Mouse (Mus musculus): Measurements from ENCODE around the gene Sf3b4. TPM values are rescaled to one million over a fixed set of nuclear protein-coding genes. Genes with fewer than 3 reads are reported as not detected.
"Not testable (repeated sequence)": the region's sequence is repeated elsewhere in the genome, so short reads cannot be mapped to it uniquely, and the experiment has no call there.

The Sf3b4 gene
- polyA plus RNA-seq, 1 experiment from 2014 or later, result 276 TPM

DNA sequence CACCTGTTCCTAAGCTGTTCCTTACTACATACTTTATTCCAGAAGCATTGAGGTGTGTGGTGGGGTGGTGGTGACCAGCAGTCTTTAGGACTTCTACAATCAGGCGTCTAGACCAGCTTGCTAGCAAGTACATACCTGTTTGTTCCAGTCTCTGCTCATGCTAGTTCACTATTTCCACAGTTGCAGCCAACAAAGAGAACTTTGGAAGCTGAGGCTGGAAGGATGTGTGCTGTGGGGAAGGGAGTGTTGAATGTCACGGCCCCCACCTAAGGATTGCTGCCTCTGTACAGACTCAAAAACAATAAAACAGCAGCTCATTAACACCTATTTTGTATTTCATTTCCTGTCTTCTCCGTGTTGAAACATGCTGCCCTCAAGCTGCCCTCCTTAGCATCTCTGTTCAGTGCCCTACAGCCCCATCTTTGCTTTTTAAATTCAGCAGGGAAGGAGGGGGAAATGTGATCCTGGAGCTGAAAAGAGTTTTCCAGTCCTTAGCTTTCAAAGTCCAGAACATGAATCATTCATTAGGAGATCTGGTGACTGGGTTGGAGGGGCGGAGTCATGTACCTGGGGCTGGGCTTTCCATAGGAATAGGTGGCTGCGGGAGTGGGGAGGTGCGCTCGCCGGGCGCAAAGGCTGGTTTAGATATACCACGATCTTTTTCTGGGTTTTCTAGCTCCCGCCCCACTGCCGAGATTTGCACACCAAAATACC, 11.2 kb upstream of the Sf3b4 start:
- Histone ChIP-seq H3K4me3 (peak overlapping the region; percentile 55), H3K27me3 (ENCODE audit: poor library complexity, severe bottlenecking) (peaks cover 20% of the 10 kb centered on the region; the same call in 1 of the 2 replicates), H3K4me1 (peaks cover 28% of the 10 kb centered on the region), H3K36me3 (replicated peaks) (peaks cover 3% of the 10 kb centered on the region), H3K27ac (peak overlapping the region; percentile 80), H3K9me3 (no peaks in the 10 kb centered on the region)
- DNase-seq (ENCODE audit: extremely low spot score, low spot score), result peak; percentile 35
- WGBS, result 3% methylated on average over 12 of the region's 12 CpGs

DNA sequence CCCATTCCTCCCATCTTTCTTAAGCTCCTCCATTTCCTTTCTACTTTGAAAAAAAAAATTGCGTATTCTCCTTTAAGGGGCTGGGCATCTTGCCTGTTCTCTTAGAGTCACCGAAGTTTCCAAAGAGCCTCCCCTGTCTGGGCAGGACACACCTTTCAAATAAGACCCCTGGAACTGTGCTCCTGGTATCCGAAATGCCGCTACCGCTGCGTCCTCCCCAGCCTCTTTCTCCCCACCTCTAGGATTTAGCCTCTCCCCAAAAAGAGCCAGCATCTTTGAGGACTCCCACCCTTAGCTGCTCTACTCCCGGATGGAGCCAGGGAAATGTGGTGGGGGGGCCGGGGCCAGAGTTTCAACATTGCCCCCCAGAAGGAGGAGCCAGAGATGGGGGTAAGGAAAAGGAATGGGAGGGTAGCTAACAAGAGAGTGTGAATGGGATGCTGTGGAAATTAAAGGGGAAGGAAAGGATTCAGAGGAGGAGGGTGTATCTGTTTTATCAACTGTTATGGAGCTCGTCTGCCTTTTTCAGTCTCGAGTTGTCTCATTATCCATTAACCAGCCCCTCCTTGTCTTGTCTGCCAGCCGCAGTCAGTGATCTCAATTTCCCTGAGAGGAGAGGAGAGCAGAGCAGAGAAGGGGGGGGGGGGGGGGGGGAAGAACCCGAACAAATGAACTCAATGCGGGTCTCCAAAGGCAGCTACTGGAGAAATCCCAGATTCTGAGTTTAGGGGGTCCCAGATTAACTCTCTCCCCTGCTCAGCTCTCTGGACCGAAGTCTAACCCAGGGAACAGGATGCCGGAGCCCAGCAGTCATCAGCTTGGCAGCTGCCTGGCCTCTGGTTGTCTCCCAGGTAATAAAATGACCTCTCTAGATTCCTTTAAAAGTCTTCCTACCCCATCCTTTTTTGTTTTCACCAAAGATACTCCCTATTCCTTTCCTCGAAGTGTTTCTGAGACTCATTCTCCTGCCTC, 10.0 kb upstream of the Sf3b4 start, which contains the start of gene Mtmr11:
Mtmr11 (plus strand) TSS at position 136 of the 972 bp plus-strand sequence.
- Histone ChIP-seq H3K9me3 (no peaks in the 10 kb centered on the region), H3K27ac (peak within 1 kb of the TSS; percentile 80), H3K4me3 (peak within 1 kb of the TSS; percentile 55), H3K36me3 (replicated peaks) (no peaks in the 10 kb centered on the region; the same call in 1 of the 2 replicates), H3K4me1 (peaks cover 28% of the 10 kb centered on the region), H3K27me3 (ENCODE audit: poor library complexity, severe bottlenecking) (peaks cover 20% of the 10 kb centered on the region; the same call in 1 of the 2 replicates)
- 11% methylated on average over 16 of the region's 16 CpGs for WGBS
- no peak for DNase-seq (ENCODE audit: extremely low spot score, low spot score)

DNA sequence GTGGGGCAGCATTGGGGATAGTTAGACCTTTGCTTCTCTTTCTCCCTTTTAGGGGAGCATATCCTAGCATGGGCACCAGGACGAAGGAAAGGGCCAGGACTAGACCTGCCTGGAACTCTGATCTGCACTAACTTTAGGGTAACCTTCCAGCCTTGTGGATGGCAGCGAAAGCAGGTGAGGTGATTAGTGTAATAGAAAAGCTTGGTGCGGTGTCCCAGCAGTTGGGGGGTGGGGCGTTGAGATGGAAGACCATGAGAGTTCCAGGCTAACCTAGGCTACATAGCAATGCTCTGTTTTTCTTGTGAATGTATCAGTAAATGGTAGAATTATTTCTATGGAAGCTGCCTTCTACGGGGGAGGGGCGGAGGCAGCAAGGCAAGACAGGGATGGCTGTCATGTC, 9.1 kb upstream of the Sf3b4 start:
- peaks cover 28% of the 10 kb centered on the region for H3K4me1 ChIP-seq
- no peaks in the 10 kb centered on the region for H3K9me3 ChIP-seq
- DNase-seq (ENCODE audit: extremely low spot score, low spot score), result no peak
- no peak overlapping the region for H3K27ac ChIP-seq
- H3K4me3 ChIP-seq, result no peak overlapping the region
- H3K27me3 ChIP-seq (ENCODE audit: poor library complexity, severe bottlenecking), result peaks cover 20% of the 10 kb centered on the region; the same call in 1 of the 2 replicates
- WGBS, result 85% methylated on average over 6 of the region's 6 CpGs
- peaks cover under 1% of the 10 kb centered on the region; the same call in 1 of the 2 replicates for H3K36me3 ChIP-seq (replicated peaks)

DNA sequence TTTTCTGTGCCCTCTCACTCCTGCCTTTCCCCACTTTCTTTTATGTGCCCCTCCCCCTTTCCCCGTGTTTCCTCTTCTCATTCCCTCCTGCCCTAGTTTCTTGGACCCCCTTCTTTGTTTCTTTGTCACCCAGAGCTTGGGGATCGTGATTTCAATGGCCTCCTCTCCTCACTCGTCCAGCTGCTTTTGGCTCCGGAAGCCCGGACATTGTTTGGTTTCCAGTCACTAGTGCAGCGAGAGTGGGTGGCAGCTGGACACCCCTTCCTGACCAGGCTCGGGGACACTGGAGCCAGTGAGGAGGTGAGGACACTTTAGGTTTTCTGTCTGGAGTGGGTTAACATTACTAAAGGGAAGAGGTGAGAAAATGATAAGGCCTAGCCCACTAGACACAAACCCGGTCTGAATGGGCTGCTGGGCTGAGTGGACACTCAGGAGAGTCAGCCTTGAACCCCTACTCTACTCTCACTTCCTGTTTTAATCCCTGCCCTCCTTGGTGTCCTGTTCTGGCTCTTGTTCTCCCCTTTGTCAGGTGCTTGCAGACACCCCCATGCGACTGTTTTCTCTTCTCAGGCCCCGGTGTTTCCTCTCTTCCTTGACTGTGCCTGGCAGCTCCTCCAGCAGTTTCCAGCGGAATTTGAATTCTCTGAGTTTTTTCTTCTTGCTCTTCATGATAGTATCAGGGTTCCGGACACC, 3.5 kb upstream of the Sf3b4 start:
- DNase-seq (ENCODE audit: extremely low spot score, low spot score), result no peak
- Histone ChIP-seq H3K9me3 (no peaks in the 10 kb centered on the region), H3K27me3 (ENCODE audit: poor library complexity, severe bottlenecking) (0 out of 2 replicates have a peak, but pooled peaks cover 3% of the 10 kb centered on the region), H3K36me3 (replicated peaks) (peaks cover 23% of the 10 kb centered on the region), H3K4me3 (no peak overlapping the region), H3K27ac (no peak overlapping the region), H3K4me1 (peaks cover 31% of the 10 kb centered on the region)
- 74% methylated on average over 12 of the region's 12 CpGs for WGBS

DNA sequence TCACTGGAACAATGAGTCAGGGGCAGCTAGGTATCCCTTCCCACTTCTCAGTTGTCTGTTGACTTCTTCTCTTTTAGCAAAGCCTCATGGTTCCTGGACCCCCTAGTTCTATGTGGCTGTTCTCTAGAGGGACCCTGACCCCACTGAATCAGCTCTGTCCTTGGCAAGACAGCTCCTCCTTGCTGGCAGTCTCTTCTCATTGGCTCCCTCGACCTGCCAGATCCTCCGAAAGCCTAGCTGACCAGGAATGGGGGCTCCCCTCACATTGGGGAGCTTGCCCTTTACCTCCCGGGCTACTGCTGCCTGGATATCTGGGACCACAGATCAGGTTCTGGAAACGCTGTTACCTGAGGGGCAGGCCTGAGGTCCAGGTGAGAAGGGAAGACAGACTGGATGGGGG, 1.9 kb upstream of the Sf3b4 start:
- Histone ChIP-seq H3K27me3 (ENCODE audit: poor library complexity, severe bottlenecking) (no peaks in the 10 kb centered on the region), H3K27ac (peak overlapping the region; percentile 95; the same call in 1 of the 2 replicates), H3K4me1 (peaks cover 46% of the 10 kb centered on the region), H3K36me3 (replicated peaks) (peaks cover 39% of the 10 kb centered on the region), H3K4me3 (peak overlapping the region; percentile 82; the same call in 1 of the 2 replicates), H3K9me3 (no peaks in the 10 kb centered on the region)
- 92% methylated on average over 4 of the region's 4 CpGs for WGBS
- no peak for DNase-seq (ENCODE audit: extremely low spot score, low spot score)

DNA sequence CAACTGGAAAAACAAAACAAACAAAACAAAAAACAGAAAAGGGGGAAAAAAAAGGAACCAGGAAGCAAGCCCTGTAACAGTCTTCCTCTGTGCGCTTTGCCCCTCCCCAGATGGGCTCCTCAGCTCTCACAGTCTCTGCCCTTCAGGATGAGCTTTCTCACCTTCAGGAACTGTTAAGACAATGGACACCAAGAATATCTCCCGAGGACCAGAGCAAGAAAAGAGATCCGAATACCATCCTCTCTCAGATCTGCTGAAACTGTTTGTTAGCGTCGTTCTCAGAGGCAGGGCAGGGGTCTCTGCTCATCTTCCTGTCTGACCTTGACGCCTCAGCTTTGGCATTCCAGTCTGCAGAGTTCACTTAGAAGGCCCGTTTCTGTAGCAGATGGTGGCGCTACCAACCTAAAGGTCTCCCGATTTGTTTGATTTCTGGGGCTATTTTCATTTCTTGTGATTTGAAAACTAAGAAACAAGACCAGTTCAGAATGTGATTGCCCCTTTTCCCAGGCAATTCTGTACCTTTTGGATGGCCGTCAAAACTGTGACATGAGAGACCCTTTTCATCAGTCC, 1.1 kb upstream of the Sf3b4 start:
- peak overlapping the region; percentile 82 for H3K4me3 ChIP-seq
- WGBS, result 79% methylated on average over 10 of the region's 10 CpGs
- H3K36me3 ChIP-seq (replicated peaks), result peaks cover 47% of the 10 kb centered on the region
- H3K27me3 ChIP-seq (ENCODE audit: poor library complexity, severe bottlenecking), result no peaks in the 10 kb centered on the region
- peaks cover 46% of the 10 kb centered on the region for H3K4me1 ChIP-seq
- peak overlapping the region; percentile 95 for H3K27ac ChIP-seq
- no peaks in the 10 kb centered on the region for H3K9me3 ChIP-seq
- DNase-seq (ENCODE audit: extremely low spot score, low spot score), result no peak

DNA sequence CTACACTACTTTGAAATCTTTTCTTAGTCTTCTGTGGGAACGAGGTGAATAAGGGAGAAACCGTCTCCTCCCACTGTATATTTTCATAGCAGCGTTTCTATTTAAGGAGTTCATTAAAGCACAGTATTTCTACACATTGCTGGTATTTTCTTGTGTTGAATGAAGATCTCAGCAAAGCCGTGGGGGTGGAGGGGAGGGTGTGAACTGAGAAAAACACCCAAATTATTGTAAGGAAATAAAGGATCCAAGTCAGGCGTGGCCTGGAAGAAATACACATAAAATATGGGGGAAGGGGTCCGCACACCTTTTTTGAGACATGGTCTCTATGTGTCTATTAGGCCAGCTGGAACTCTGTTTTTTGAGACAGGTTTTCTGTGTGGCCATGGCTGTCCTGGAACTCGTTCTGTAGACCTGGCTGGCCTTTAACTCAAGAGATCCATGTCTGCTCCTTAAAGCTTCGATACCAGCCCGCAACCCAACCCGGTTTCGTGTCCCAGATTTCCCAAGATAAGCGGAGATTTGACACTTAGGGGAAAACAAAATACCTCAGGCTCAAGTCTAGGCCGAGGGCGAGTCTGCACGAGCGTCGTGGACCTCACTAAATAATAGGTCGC, 442 bp upstream of the Sf3b4 start:
- WGBS, result 27% methylated on average over 18 of the region's 18 CpGs
- Histone ChIP-seq H3K4me3 (peak overlapping the region; percentile 82), H3K9me3 (no peaks in the 10 kb centered on the region), H3K36me3 (replicated peaks) (peaks cover 54% of the 10 kb centered on the region), H3K4me1 (peaks cover 46% of the 10 kb centered on the region), H3K27me3 (ENCODE audit: poor library complexity, severe bottlenecking) (no peaks in the 10 kb centered on the region), H3K27ac (peak overlapping the region; percentile 95)
- no peak for DNase-seq (ENCODE audit: extremely low spot score, low spot score)

DNA sequence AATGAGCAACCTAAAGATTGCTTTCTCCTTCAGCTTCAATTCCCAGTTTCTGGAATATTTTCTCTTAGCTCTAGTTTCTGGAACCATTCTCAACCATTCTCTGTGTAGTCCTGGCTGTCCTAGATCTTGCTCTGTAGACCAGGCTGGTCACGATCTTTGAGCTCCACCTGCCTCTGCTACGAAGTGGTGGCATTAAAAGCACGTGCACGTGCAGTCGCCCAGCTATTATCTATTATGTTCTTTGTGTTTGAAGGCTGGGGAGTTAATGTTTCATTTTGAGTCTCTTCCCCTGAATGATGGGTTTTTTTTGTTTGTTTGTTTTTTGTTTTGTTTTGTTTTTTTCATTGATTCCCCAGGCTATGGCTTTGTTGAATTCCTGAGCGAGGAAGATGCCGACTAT, 1.1 kb downstream of the Sf3b4 start:
- WGBS, result 43% methylated on average over 7 of the region's 7 CpGs
- Histone ChIP-seq H3K9me3 (no peaks in the 10 kb centered on the region), H3K36me3 (replicated peaks) (peaks cover 65% of the 10 kb centered on the region), H3K4me3 (peak overlapping the region; percentile 82), H3K4me1 (peaks cover 46% of the 10 kb centered on the region), H3K27ac (peak overlapping the region; percentile 95), H3K27me3 (ENCODE audit: poor library complexity, severe bottlenecking) (no peaks in the 10 kb centered on the region)
- no peak for DNase-seq (ENCODE audit: extremely low spot score, low spot score)

DNA sequence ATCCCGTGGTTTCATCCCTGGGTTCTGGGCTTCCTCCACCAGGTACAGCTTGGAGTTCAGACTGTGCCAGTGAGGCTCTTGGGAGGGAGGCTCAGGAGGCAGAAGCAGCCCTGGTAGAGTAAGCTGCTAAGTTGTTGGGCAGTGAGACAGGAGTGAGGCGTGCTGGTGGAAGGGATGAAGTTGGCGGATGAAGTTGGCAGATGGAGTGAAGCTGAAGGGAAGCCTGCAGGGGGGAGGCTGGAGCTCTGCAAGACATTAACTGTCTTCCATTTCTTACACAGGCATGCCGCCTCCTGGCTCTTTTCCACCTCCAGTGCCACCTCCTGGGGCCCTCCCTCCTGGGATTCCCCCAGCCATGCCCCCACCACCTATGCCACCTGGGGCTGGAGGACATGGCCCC, 1.9 kb downstream of the Sf3b4 start:
- H3K4me1 ChIP-seq, result peaks cover 46% of the 10 kb centered on the region
- peaks cover 67% of the 10 kb centered on the region for H3K36me3 ChIP-seq (replicated peaks)
- peak overlapping the region; percentile 82 for H3K4me3 ChIP-seq
- not testable (repeated sequence) for H3K9me3 ChIP-seq; H3K27ac ChIP-seq; H3K27me3 ChIP-seq (ENCODE audit: poor library complexity, severe bottlenecking); DNase-seq (ENCODE audit: extremely low spot score, low spot score)
- 92% methylated on average over 4 of the region's 4 CpGs for WGBS

DNA sequence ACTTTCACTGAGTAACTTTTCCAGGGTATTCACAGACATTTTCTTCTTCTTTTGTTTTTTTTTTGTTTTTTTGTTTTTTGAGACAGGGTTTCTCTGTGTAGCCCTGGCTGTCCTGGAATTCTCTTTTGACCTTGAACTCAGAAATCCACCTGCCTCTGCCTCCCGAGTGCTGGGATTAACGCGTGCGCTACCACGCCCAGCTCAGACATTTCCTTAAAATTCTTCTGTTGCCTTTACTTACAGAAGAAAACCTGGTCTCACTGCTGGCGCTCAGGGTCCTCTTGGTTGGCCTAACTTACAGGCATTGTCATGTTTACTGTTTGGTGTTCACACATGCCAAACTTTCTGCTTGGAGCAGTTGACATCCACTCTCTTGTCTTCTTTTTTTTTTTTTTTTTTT, 3.1 kb downstream of the Sf3b4 start:
- Histone ChIP-seq H3K27ac (no peak overlapping the region), H3K27me3 (ENCODE audit: poor library complexity, severe bottlenecking) (no peaks in the 10 kb centered on the region), H3K9me3 (no peaks in the 10 kb centered on the region), H3K4me3 (peak overlapping the region; percentile 5; the same call in 1 of the 2 replicates), H3K36me3 (replicated peaks) (peaks cover 63% of the 10 kb centered on the region), H3K4me1 (peaks cover 43% of the 10 kb centered on the region)
- no peak for DNase-seq (ENCODE audit: extremely low spot score, low spot score)
- WGBS, result 96% methylated on average over 6 of the region's 6 CpGs

DNA sequence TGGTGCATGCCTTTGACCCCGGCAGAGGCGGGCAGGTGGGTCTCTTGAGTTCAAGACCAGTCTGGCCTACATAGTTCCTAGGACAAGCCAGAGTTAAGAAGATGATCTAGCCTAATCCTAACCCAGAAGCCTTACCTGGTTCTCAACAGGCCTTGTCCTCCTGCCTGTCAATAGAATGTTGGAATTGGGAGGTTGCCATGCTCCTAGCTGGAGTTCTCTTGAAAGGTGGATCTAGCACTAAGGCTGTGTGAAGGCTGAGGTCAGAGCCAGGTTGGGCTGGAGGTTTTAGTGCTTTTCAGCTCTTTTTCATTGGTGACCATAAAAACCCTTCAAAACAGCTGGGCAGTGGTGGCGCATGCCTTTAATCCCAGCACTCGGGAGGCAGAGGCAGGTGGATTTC, 6.3 kb downstream of the Sf3b4 start:
- no peaks in the 10 kb centered on the region for H3K27me3 ChIP-seq (ENCODE audit: poor library complexity, severe bottlenecking)
- H3K27ac ChIP-seq, result no peak overlapping the region
- DNase-seq (ENCODE audit: extremely low spot score, low spot score), result no peak
- H3K4me3 ChIP-seq, result no peak overlapping the region
- peaks cover 58% of the 10 kb centered on the region for H3K36me3 ChIP-seq (replicated peaks)
- 90% methylated on average over 4 of the region's 4 CpGs for WGBS
- peaks cover 51% of the 10 kb centered on the region for H3K4me1 ChIP-seq
- no peaks in the 10 kb centered on the region for H3K9me3 ChIP-seq

DNA sequence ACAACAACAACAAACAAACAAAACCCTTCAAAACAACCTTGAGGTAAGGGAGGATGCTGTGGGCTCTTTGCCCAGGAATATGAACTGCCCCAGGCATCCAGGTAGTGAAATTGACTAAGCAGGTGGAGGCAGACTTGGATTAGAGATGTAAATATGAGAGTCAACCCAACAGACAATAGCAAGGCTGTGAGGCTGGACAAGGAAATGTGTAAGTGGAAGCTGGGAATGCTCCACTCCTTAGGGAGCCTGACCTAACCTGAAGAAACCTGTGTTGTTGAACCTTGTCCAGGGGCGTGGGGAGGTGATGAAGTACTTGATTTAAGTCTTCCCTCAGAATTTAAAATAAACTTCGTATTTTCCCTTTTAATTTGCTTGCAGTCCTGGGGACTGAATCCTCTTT, 6.8 kb downstream of the Sf3b4 start:
- H3K27ac ChIP-seq, result no peak overlapping the region
- H3K4me3 ChIP-seq, result no peak overlapping the region
- H3K9me3 ChIP-seq, result no peaks in the 10 kb centered on the region
- DNase-seq (ENCODE audit: extremely low spot score, low spot score), result no peak
- no peaks in the 10 kb centered on the region for H3K27me3 ChIP-seq (ENCODE audit: poor library complexity, severe bottlenecking)
- 81% methylated on average over 2 of the region's 2 CpGs for WGBS
- H3K4me1 ChIP-seq, result peaks cover 49% of the 10 kb centered on the region
- peaks cover 54% of the 10 kb centered on the region for H3K36me3 ChIP-seq (replicated peaks)

Data from forebrain, embryonic 10.5 days (tissue).